Mouse (Mus musculus): ENCODE results near the gene Aamp. TPM values are rescaled to one million over a fixed set of nuclear protein-coding genes. Genes with fewer than 3 reads are reported as not detected.
A peak's percentile ranks its signal among the peaks of the same experiment; 100 is the strongest.

The Aamp gene
- polyA plus RNA-seq, 1 experiment from 2014 or later, result 130 TPM

DNA sequence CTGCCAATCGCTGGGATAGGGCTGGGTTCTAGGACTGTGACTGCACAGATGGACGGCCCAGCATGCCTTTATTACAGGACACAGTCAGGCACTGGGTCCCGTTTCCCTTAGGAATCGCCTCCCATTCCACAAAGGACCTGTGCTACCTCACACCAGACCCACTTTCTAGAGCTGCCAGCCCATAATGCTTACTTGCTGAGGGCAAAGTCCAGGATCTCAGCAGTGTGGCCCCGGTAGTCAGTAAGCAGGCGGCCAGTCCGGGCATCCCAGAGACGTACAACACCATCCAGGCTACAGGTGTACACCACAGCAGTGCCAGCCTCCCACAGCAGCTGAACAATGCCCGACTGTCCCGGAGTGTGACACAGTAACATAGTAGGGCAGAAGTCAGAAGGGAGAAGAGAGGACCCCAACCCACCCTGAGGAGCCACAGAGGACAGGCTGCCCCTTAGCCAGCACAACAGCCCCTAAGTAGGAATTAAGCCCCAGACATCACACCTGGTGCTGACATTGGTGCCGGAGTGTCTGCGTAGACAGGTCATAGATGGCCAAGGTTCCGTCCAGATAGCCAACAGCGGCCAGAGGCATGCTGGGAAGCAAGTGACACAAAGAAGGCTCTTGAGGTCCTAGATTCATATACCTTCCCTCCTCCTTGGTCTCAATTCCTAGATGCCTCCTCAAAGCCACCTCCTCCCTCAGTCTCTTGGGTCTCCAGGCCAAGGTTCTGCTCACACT lies 3.8 kb downstream of the Aamp start:
- no peak for TF ChIP-seq CTCF (IDR thresholded peaks at IDR 0.05; ENCODE audit: low read depth)
- Histone ChIP-seq H3K27me3 (replicated peaks; ENCODE audit: control insufficient read depth, insufficient read depth, low read length) (no peaks in the 10 kb centered on the region), H3K4me3 (ENCODE audit: low read depth, low read length) (no peak overlapping the region), H3K4me1 (replicated peaks; ENCODE audit: control insufficient read depth, insufficient read depth, low read length) (peaks cover 4% of the 10 kb centered on the region; the same call in 1 of the 2 replicates), H3K4me2 (replicated peaks; ENCODE audit: low read depth) (no peak overlapping the region), H3K27ac (ENCODE audit: low read depth, low read length) (no peak overlapping the region), H3K9ac (ENCODE audit: low read depth, low read length) (no peak overlapping the region), H3K9me3 (ENCODE audit: control insufficient read depth) (no peaks in the 10 kb centered on the region), H3K36me3 (ENCODE audit: control insufficient read depth, insufficient read depth) (peaks cover 34% of the 10 kb centered on the region)
- ATAC-seq, result no peak
- WGBS, result 75% methylated on average over 14 of the region's 14 CpGs

DNA sequence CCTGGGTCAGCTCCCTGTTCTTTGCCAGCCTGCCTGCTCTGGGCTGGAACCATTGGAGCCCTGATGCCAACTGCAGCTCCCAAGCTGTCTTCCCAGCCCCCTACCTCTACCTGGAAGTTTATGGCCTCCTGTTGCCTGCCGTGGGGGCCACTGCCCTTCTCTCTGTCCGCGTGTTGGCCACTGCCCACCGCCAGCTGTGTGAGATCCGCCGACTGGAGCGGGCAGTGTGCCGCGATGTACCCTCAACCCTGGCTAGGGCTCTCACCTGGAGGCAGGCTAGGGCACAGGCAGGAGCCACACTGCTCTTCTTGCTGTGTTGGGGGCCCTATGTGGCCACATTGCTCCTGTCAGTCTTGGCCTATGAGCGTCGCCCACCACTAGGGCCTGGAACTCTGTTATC lies 5.5 kb downstream of the Aamp start:
- Histone ChIP-seq H3K27me3 (replicated peaks; ENCODE audit: control insufficient read depth, insufficient read depth, low read length) (no peaks in the 10 kb centered on the region), H3K9me3 (ENCODE audit: control insufficient read depth) (no peaks in the 10 kb centered on the region), H3K9ac (ENCODE audit: low read depth, low read length) (no peak overlapping the region), H3K4me1 (replicated peaks; ENCODE audit: control insufficient read depth, insufficient read depth, low read length) (0 out of 2 replicates have a peak, but pooled peaks cover 4% of the 10 kb centered on the region), H3K27ac (ENCODE audit: low read depth, low read length) (no peak overlapping the region), H3K36me3 (ENCODE audit: control insufficient read depth, insufficient read depth) (peaks cover 34% of the 10 kb centered on the region), H3K4me3 (ENCODE audit: low read depth, low read length) (no peak overlapping the region), H3K4me2 (replicated peaks; ENCODE audit: low read depth) (no peak overlapping the region)
- no peak for TF ChIP-seq CTCF (IDR thresholded peaks at IDR 0.05; ENCODE audit: low read depth)
- no peak for ATAC-seq
- WGBS, result 88% methylated on average over 11 of the region's 11 CpGs

DNA sequence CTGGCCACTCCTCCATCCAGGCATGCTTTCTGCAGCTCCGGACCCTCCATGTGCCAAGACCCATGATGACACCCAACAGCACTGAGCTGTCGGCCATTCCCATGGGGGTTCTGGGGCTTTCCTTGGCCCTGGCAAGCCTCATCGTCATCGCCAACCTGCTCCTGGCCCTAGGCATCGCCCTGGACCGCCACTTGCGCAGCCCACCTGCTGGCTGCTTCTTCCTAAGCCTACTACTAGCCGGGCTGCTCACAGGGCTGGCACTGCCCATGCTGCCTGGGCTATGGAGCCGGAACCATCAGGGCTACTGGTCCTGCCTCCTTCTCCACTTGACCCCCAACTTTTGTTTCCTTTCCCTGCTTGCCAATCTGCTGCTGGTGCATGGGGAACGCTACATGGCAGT lies 6.0 kb downstream of the Aamp start, which contains the start of gene Gpbar1:
Gene Gpbar1 (plus strand): TSS at position 13 of the 400 bp plus-strand sequence.
- H3K9me3 ChIP-seq (ENCODE audit: control insufficient read depth), result no peaks in the 10 kb centered on the region
- H3K27me3 ChIP-seq (replicated peaks; ENCODE audit: control insufficient read depth, insufficient read depth, low read length), result no peaks in the 10 kb centered on the region
- no peak for ATAC-seq
- no peaks in the 10 kb centered on the region for H3K4me1 ChIP-seq (replicated peaks; ENCODE audit: control insufficient read depth, insufficient read depth, low read length)
- no peak within 1 kb of the TSS for H3K9ac ChIP-seq (ENCODE audit: low read depth, low read length)
- TF ChIP-seq CTCF (IDR thresholded peaks at IDR 0.05; ENCODE audit: low read depth), result no peak
- peaks cover 34% of the 10 kb centered on the region for H3K36me3 ChIP-seq (ENCODE audit: control insufficient read depth, insufficient read depth)
- no peak within 1 kb of the TSS for H3K4me2 ChIP-seq (replicated peaks; ENCODE audit: low read depth)
- H3K27ac ChIP-seq (ENCODE audit: low read depth, low read length), result no peak within 1 kb of the TSS
- 89% methylated on average over 10 of the region's 10 CpGs for WGBS
- H3K4me3 ChIP-seq (ENCODE audit: low read depth, low read length), result no peak within 1 kb of the TSS

DNA sequence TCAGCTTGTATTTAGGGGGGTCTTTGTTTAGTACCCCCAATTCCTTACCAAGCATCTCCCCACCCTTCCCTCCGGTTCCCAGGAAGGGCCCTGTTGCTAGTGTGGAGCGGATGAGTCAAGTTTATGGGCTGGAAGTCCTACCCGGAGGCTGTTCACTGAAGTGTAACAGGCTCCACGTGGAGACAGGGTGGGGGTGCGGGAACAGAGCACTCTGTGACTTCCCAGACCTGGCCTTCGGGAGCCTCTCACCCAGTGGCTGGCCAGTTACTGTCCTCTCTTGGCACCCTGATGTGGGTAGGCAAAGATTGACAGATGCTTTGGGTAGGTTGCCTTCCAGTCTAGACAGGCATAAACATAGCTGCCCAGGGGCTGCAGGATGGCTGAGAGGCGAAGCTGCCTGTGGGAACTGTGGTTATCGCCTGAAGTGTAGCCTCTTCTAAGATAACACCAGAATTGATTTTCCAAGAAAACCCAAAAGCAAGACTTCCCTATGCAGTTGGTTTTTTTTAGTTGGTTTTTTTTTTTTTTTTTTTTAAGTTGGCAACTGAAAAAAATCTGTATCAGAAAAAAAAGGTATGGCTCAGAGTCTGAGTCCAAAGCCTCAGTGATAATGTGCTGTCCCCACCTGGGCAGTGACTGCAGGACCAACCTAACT lies 6.5 kb downstream of the Aamp start:
- no peaks in the 10 kb centered on the region for H3K27me3 ChIP-seq (replicated peaks; ENCODE audit: control insufficient read depth, insufficient read depth, low read length)
- no peak overlapping the region for H3K4me2 ChIP-seq (replicated peaks; ENCODE audit: low read depth)
- 41% methylated on average over 8 of the region's 8 CpGs for WGBS
- H3K9me3 ChIP-seq (ENCODE audit: control insufficient read depth), result no peaks in the 10 kb centered on the region
- H3K27ac ChIP-seq (ENCODE audit: low read depth, low read length), result no peak overlapping the region
- H3K4me3 ChIP-seq (ENCODE audit: low read depth, low read length), result no peak overlapping the region
- H3K9ac ChIP-seq (ENCODE audit: low read depth, low read length), result no peak overlapping the region
- no peaks in the 10 kb centered on the region for H3K4me1 ChIP-seq (replicated peaks; ENCODE audit: control insufficient read depth, insufficient read depth, low read length)
- H3K36me3 ChIP-seq (ENCODE audit: control insufficient read depth, insufficient read depth), result peaks cover 31% of the 10 kb centered on the region
- ATAC-seq, result no peak
- TF ChIP-seq CTCF (IDR thresholded peaks at IDR 0.05; ENCODE audit: low read depth), result no peak

DNA sequence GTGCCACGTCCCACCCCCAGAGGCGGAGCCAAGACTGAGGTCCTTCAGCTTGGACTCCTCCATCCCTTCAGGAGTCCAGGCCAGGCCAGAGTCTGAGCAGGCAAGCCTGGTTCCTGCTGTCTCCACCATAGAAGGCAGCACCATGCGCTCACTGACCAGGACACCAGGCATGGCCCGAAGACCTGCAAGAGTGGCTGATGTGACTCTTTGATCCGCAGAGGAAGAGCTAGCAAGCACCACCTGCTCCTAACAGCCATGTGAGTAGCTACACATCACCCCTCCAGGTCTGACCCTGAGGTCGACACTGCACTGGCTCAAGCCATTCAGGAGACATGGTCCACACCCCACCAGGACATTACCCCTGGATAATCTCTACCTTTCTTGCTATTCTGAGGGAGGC lies 7.5 kb downstream of the Aamp start:
- no peak for TF ChIP-seq CTCF (IDR thresholded peaks at IDR 0.05; ENCODE audit: low read depth)
- Histone ChIP-seq H3K9me3 (ENCODE audit: control insufficient read depth) (no peaks in the 10 kb centered on the region), H3K27ac (ENCODE audit: low read depth, low read length) (no peak overlapping the region), H3K4me2 (replicated peaks; ENCODE audit: low read depth) (no peak overlapping the region), H3K9ac (ENCODE audit: low read depth, low read length) (no peak overlapping the region), H3K27me3 (replicated peaks; ENCODE audit: control insufficient read depth, insufficient read depth, low read length) (no peaks in the 10 kb centered on the region), H3K36me3 (ENCODE audit: control insufficient read depth, insufficient read depth) (peaks cover 21% of the 10 kb centered on the region), H3K4me1 (replicated peaks; ENCODE audit: control insufficient read depth, insufficient read depth, low read length) (no peaks in the 10 kb centered on the region), H3K4me3 (ENCODE audit: low read depth, low read length) (no peak overlapping the region)
- WGBS, result 63% methylated on average over 6 of the region's 6 CpGs
- no peak for ATAC-seq

DNA sequence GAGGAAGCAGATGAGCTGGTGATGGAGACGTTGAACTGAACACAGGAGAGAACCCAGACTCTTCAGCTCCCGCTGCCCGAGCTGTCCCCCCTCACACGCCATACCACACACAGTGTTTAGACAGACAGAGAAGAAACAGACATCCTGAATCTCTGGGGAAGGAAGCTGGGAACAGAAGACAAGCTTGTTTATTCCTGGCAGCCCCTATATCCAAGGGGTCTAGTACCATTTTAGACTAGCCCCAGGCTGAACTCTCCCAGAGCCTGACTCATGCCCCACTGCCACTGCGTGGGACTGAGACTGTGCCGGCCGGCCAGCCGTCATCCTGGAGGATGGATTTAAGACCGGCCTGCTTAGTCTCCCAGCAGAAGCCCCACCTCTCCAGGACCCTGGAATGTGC lies 9.5 kb downstream of the Aamp start:
- no peak overlapping the region for H3K4me3 ChIP-seq (ENCODE audit: low read depth, low read length)
- H3K4me1 ChIP-seq (replicated peaks; ENCODE audit: control insufficient read depth, insufficient read depth, low read length), result no peaks in the 10 kb centered on the region
- no peak overlapping the region for H3K9ac ChIP-seq (ENCODE audit: low read depth, low read length)
- 0 out of 2 replicates have a peak overlapping the region, but pooled peaks have one; percentile 15 for H3K27ac ChIP-seq (ENCODE audit: low read depth, low read length)
- H3K4me2 ChIP-seq (replicated peaks; ENCODE audit: low read depth), result no peak overlapping the region; the same call in 1 of the 2 replicates
- ATAC-seq, result peak; percentile 26; the same call in 1 of the 2 replicates
- H3K36me3 ChIP-seq (ENCODE audit: control insufficient read depth, insufficient read depth), result peaks cover 1% of the 10 kb centered on the region
- no peaks in the 10 kb centered on the region for H3K27me3 ChIP-seq (replicated peaks; ENCODE audit: control insufficient read depth, insufficient read depth, low read length)
- TF ChIP-seq CTCF (IDR thresholded peaks at IDR 0.05; ENCODE audit: low read depth), result no peak
- no peaks in the 10 kb centered on the region for H3K9me3 ChIP-seq (ENCODE audit: control insufficient read depth)
- 29% methylated on average over 9 of the region's 9 CpGs for WGBS
